Mouse (Mus musculus) kidney, postnatal 10 days (tissue): Measurements from ENCODE around the gene Slc9a5.
A peak's percentile ranks its signal among the peaks of the same experiment; 100 is the strongest.

Experiments used
- DNase-seq: peaks from one replicate; pipeline ENCODE4 v3.0.0; 2021; ENCODE audit warnings: mixed read lengths

Gene Slc9a5

DNA sequence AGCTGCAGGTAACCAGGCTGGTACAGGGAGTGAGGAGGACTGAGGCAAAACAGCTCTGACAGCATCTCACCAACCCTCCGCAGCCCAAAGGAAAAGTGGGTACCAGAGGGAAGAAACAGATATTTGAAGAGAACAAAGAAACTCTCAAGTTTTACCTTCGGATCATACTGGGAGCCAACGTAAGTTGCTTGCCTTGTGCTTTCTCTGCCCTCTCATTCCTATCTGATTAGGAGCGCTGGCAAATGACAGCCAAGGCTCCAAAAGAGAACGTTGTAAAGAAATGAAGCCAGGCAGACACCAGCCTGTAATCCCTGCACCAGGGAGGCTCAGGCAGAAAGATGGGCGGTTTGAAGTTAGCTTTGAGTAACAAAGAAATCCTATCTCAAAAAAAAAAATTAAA is 21.7 kb upstream of the Slc9a5 start:
- no peak for DNase-seq

DNA sequence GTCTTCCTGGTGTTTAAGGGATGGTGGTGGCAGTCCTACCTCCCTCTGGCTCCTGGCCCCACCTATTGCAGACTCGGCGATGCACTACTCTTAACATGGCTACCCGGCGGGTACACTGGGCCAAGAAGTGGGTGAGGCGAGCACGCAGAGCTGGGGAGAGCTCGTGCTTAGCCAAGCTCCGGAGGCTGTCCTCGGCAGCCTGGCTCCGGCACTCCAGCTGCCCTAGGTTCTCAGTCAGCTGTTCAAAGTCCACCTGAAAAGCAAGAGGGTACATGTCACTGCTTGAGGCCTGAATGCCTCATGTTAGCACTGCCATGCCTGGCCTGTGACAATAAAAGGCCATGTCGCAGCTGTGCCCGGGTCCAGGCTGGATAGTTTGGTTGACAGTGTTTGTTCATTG is 18.3 kb upstream of the Slc9a5 start:
- DNase-seq = peak; percentile 21

DNA sequence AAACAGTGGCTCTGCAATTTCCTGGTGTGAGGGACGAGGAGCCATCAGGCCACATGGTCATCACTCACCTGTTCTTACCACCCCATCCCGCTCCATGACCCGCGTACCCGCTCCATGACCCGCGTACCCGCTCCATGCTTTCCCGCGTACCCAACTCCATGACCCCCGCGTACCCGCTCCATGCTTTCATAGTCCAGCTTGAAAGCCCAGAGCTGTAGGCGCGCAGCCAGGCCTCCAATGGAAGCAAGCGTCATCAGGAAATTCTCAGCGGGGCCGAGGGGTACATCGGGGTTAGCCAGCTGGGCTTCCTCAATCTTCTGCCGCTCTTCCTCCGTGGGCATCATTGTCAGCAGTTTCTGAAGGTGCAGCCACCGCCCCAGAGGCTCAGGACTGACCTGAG is 17.2 kb upstream of the Slc9a5 start:
- DNase-seq = peak; percentile 27

DNA sequence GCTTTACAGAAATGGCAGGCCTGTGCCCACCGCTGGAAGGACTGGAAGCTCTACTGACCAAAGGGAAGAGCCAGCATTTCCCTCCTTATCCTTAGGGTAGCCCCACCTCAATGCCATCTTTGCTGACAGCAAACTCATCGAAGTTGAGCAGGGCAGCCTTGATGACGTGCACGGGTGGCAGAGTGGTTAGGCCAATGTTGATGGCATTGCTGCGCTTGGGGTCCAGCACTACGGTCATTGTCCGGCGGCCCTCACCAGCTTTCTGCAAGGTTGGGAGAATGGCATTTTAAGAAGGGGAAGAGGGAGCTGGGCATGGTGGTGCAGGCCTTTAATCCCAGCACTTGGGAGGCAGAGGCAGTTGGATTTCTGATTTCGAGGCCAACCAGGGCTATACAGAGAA is 16.7 kb upstream of the Slc9a5 start:
- no peak for DNase-seq

DNA sequence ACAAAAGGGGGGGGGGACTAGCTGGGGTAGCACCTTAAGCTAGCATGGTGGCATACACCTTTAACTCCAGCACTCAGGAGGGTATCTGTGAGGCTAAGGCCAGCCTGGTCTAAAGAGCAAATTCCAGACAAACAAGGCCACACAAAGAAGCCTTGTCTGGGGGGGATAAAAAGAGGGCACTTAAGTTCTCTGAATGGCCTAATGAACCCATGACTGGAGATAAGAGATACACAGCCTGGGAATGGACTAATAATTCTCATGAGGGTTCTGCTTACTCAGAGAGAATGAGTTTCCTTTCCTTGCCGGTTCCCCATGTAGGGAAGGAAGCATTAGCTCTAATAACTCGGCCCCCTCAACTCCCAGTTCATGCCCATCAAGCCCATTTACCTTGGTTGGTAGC is 16.1 kb upstream of the Slc9a5 start:
- no peak for DNase-seq

DNA sequence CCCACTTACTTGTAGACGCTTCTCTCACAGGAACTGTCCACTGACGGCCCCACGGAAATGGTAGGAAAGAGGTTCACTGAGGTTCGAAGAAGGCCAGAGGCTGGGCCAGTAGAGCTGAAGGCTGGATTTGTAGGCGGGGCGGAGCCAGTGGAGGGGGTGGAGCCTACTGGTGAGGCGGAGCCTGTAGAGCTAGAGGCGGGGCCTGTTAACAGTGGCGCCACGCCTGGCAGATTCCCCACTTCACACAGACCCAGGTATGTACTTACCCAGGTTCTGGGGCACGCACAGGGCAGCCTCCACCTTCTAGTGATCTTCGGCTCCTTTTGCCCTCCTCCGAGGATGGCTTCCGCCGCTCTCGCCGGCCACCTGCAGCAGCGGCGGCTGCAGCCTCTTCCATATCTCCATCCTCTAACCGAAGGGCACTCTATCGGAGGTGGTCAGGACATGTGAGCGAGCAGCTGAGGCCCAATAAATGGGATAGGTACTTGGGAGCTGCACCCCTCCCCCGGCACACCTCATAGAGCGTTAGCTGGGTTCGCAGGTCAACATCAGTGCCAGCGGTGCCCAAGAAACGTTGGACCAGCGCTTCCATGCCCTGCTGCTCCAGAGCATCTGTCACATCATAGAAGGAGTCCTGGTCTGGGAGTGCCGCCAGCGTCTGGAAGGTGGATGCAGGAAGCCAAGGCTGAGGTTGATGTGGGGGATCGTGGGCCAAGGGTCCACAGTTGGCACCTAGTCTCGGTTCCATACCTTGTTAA is 12.1 kb upstream of the Slc9a5 start:
- DNase-seq = peak; percentile 51

DNA sequence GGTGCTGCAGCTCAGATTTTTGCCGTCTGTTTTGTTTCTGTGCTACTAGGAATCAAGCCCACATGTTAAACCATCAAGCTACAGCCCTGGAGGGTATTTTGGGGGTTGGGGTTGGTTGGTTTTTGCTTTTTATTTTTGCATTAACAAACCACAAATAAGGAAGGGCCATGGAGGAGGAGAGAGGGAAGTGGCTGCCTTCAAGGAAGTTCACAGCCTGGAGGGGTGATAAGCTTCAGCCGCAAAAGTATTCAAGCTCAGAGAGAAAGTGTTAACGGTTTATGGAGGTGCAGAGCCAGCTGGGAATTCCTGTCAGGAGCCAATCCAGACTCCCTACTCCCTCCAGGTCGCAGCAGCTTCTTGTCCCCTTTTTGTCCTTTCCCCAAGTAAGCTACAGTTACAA is 9.7 kb upstream of the Slc9a5 start:
- no peak for DNase-seq

DNA sequence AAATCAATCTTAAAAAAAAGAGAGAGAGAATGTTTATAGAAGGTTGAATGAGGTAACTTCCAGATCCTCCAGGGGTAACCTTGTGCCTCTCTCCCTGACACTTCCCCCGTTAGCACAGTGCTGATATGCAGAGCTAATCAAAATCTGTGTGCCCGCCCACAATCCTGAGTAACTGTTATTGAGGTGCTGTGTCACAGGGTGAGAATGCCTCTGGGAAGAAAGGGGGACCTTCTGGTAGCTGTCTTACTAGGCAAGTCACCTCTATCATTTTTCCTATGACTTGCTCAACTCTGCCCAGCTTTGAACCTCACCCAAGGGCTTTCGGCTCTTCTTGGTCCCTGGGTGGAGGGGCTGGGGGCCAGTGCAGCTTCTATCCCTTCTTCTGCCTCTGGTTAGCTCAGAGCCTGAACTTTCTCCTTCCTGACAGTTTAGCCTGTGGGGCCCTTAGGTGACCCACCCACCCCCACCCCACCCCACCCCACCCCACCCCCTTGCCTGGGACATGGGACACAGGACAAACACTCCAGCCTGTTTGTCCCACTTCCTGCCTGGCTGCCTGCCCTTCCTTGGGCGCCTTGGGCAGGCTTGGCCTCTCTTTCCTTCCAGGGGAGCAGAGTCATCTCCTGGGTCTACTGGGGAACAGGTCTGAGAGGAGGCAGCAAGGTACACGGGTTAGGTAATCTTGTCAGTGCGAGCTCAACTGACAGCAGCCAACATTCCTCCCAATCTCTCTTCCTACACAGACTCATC is 8.6 kb upstream of the Slc9a5 start:
- peak; percentile 55 for DNase-seq

DNA sequence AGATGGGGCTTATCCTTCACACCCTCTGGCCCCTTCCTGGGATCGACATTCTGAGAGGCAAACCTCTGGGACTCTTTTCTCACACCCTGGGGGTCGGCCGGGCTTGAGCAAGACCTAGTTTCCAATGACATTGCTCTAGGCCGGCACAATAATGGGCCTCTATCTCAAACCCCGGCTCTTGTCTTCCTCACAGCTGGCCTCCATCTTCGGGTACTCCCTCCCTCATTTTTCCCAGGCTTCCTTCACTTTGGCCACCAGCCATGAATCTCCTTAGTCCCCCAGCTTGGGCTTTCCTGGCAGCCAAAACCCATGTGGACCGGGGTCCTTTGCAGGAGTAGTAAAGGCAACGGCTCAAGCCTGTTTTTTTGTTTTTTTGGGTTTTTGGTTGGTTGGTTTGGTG is 7.2 kb upstream of the Slc9a5 start:
- peak; percentile 68 for DNase-seq

DNA sequence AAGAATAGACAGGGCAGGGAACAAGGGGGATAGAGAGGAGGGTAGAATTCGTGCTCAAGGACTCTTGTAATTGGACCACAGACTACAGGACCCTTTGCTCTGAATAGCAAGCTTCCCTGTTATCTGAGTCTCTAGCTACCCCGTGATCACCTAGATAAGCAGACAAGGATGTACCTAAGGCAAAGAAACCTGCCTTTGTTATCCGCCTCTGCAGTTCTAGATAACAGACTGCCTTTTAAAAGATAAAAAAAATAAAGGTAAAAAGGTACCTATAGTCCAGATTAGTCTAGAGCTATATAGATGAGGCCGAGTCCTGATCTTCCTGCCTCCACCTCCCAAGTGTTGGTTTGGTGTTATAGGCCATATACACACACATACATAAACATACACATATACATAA is 5.9 kb upstream of the Slc9a5 start:
- no peak for DNase-seq

DNA sequence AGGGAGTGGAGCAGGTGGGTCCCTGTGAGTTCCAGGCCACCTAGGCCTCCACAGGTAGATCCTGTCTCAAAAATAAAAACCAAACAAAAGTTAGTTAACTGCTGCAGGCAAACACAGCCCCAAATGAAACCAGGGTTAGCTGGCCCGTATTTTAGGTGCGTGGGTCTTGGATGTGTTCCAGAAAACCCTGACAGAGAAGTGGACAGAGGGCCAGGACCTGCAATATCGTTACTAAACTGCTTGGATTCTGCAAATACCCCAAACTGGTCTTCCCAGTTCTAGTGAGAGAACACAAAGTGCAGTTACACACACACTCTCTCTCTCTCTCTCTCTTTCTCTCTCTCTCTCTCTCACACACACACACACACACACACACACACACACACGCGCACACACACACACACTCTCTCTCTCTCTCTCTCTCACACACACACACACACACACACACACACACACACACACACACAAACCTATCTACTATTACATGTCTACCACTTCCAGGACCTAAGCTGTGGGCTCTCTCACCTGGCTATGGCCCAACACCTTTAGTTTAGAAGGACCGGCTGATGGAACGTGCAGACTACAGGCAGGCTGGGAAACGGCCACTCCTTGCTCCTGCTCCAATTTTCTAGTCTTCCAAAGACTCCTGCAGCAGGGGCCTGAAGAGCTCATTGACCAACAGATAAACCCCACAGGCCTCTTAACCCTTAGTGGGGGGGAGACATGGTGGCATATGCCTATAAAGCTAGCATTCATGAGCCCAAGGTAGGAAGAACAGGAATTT is 4.7 kb upstream of the Slc9a5 start:
- DNase-seq = no peak

DNA sequence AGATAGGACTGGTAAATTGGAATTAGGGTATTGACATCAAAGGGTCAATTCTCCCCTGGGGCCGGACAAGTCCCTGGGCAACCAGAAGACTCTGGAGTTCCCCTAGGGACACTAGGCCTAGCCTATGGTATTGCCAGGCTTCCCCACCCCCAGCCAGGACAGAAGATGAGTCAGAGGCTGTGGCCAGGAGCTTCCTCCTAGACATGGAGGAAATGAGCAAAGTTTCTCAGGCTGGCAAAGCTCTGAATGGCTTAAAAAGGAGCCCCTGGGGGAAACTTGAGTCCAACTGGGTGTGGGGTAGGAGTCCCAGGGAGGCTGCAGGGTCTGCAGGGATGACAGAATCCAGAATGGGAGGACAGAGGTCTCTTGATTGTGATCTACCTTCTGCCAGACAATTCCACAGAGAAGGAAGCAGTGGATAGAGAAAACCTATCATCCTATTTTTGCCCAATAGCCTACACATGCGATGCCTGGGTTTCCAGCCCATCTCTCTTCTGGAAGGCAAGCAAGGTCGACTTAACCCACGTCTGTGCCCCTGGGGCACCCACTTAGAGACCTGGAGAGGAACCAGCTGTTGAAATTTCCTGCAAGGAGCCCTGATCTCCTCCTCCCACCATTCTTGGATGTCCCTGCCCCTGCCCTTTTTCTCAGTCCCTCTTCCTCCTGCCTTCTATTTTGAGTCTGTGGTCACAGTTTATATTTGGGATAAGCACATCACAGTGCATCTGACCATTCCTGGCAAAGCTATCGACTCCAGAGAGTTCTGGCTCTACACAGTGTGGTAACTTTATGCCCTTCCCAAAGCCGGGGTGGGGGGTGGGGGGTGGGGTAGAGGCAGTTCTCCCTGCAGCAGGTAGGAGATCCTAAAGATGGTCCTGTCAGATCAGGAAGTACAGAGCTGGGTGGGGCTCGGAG is 3.3 kb upstream of the Slc9a5 start:
- peak; percentile 64 for DNase-seq

DNA sequence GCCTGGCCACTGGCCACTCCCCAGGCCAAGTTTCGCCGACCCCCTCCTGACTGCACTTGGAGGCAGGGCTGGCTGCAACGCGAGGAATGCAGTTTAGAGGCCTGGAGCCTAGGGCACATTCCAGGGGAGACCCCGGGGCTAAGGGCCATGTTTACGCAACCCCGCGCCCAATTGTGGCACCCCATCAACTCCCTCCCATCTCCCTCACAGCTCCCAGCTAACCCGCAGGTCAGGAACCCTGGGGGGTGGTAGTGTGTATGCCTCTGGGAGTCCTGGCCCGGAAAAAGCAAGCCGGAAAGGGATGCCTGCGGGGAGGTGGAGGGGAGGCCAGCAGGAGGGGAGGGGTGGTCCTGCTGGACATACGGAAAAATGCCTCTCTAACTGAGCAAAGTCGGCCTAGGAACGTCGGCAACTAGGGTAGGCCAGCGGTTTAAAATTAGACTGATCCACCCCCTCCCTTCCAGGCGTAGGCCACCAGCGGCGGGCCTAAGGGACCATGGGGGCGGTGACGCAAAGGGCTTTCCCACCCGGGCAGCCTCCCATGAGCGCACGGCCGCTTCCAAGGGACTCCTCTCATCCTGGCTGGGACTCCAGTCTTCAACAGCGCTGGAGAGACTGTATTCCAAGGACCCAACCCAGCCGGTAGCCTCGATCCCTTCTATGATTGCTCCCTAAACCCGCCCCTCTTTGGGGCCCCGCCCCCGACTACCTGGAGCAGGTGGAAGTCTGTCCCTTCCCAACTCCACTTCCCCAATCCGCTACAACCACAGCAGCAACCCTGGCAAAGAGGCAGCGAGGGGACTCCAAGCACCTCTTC is 1.8 kb upstream of the Slc9a5 start:
- peak; percentile 87 for DNase-seq

DNA sequence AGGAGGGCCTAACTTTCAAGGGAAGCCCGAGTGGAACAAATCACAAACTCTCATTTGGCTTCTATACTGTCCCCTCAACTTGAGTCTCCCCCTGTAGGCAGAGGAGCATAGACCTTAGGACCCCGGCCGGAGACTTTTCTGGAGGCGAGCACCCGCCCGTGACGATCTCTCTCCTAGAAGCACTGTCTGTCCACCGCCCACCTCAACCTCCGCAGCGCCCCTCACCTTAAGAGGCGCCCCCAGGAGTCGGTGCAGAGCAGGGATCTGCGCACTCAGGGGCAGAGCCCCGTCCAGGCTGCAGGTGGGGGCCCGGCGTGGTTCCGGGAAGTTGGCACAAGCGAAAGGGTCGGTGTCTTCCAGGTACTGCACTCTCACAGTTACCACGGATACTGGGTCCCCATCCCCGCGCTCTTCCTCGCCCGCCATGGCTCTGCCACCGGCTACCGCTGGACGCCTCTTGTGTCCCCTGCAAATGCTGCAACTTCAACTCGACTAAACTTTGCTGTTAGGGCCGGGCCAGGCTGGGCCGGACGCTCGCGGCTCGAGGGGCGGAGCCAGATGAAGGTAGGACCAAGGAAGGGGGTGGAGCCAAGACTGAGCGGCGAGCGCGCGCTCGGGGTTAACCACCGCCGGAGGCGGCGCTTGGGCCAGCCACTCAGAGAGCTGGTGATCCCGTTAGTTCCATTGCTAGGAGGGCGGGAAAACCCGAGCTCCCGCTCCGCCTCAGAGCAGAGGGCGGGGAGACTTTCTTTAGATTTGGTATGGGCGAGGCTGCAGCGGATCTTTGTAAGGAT is 1.0 kb upstream of the Slc9a5 start, which contains the start of gene Fhod1:
Fhod1 (minus strand) TSS at position 526 of the 794 bp plus-strand sequence.
- peak; percentile 98 for DNase-seq

DNA sequence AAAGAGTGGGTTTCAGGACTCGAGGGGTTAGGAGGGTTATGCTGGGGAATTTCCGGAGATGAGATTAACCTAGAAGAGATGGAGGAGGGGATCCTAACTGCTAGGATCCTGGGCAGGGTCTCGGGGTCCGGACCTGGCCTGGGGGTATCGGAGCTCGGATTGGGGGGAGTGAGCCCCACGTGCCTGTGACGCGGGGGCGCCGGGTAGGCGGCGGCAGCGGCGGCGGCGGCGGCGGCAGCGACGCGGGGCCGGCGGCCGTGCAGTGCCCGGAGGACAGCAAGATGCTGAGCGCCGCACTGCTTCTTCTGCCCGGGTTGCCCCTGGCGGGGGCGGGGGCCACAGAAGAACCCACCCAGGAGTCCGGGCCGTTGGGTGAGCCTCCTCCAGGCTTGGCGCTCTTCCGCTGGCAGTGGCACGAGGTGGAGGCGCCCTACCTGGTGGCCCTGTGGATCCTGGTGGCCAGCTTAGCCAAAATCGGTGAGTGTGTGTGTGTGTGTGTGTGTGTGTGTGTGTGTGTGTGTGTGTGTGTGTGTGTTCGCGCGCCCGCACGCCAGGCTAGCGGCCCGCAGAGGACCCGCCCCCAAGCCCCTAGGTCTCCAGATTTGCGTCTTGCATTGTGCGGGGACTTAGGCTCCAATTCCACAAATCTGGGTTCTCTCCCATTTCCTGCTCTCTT is 591 bp downstream of the Slc9a5 start:
- peak; percentile 59 for DNase-seq

DNA sequence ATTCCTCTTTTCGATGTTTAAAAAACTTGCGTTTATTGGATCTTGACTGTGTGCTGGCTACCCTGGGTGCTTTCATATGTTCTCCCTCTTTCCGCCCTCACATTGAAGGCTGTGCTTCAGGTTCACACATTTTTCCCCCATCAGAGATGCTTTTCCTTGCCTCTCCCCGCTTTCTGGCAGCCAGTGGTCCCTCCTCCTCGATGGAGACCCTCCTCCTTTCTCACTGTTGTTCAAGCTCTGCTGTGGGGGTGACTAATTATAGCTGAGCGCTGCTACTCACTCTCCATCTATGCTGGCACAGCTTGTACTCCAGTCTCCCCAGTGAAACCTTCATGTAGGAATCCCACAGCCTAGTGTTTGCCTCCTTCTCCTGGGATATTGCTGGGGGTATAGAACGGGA is 1.5 kb downstream of the Slc9a5 start:
- DNase-seq = no peak

DNA sequence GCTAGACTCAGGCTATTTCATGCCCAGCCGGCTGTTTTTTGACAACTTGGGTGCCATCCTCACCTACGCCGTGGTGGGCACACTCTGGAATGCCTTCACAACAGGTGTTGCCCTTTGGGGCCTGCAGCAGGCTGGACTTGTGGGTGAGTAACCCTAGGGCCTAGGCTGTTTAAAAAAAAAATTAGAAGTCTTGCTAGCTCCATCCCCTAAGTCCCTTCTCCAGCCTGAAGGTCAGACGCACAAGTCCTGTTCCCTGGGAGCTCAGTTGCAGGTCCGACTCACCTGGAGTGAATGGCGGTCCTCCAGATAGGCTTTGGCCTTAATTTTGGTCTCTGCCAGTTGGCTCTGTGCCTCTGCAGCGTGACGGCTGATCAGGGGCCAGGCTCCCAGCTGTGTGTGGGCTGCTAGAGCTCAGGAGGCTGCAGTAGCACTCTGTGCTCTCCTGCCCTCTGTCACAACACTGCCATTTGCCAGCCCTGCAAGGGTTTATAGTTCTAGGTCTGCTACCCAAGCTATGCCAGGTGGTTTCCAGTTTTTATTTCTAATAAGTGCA is 5.0 kb downstream of the Slc9a5 start:
- DNase-seq = no peak

DNA sequence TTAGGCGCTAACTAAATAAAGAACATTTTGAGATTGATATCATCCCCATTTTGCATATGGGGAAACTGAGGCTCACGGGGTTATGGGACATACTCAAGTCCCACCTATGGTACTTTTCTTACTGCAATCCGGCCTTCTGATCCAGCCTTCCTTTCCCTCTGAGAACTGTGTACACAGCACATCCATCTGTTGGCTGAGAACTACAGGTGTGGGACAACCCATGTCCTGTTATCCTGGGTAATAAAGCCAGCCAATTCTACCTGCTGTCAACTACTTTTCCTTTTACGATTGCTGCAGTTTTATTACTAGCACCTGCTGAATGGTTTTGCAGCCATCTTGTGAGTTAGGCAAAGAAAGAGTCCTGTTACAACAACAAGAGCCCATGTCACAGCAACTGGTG is 5.9 kb downstream of the Slc9a5 start:
- no peak for DNase-seq

DNA sequence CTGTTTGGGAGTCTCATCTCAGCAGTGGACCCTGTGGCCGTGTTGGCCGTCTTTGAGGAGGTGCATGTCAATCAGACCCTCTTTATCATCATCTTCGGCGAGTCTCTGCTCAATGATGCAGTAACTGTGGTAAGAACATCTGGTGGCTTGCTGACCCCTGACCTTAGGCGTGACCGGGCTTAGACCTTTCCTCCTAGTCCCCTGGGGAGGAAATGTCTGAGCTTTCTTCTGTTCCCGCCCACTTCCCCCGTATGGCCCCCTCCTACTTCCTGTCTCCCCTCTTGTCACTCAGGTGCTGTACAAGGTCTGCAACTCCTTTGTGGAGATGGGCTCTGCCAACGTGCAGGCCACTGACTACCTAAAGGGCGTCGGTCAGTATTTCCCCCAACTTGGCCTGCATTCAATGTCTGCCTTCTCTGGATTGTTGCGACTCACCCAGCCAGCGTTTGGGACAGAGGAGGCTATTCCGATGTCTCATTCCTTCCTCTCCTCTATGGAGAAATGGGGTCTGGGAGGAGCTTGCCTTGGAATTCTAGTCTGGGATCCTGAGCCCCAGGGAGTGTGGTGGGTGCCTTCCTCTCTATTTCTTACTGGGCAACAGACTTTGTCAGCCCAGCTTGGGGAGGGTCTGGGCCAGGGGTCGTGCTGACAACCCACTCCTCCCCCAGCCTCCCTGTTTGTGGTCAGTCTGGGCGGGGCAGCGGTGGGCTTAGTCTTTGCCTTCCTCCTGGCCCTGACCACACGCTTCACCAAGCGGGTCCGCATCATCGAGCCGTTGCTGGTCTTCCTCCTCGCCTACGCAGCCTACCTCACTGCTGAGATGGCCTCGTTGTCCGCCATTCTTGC is 6.8 kb downstream of the Slc9a5 start:
- peak; percentile 67 for DNase-seq
